Mouse (Mus musculus): ENCODE measurements at regions not wholly inside any gene's neighbourhood (a gene's known extent, or its start where the extent isn't known, plus 50 kb on each side); places are given as distances from the start of the nearest gene placed in this dataset.

GRCm38 (mm10) chr9:91959076-91959475 is 233.7 kb upstream of the Plscr5 start:
- TF ChIP-seq EP300 (IDR thresholded peaks at IDR 0.05; ENCODE audit: low read depth) (no peak), CTCF (IDR thresholded peaks at IDR 0.05; ENCODE audit: low read depth) (no peak)

Data from heart, postnatal 0 days (tissue).